Mouse (Mus musculus): ENCODE measurements around the gene Dzip3. TPM values are rescaled to one million over a fixed set of nuclear protein-coding genes. Genes with fewer than 3 reads are reported as not detected.

The Dzip3 gene
- polyA plus RNA-seq, 2 experiments = 36.4 to 53.0 TPM

- Histone ChIP-seq H3K27ac (replicated peaks; ENCODE audit: low read depth, low read length) (no peak overlapping the region), H3K36me3 (ENCODE audit: control insufficient read depth, insufficient read depth, low read length) (no peaks in the 10 kb centered on the region), H3K9ac (ENCODE audit: low read depth, low read length, severe bottlenecking) (no peak overlapping the region), H3K9me3 (ENCODE audit: control insufficient read depth, low read length) (no peaks in the 10 kb centered on the region), H3K4me3 (replicated peaks; ENCODE audit: low read length) (no peak overlapping the region), H3K27me3 (ENCODE audit: control insufficient read depth, insufficient read depth, low read length) (no peaks in the 10 kb centered on the region), H3K4me2 (replicated peaks; ENCODE audit: low read depth, low read length, severe bottlenecking) (no peak overlapping the region), H3K4me1 (ENCODE audit: control insufficient read depth, insufficient read depth, low read length) (no peaks in the 10 kb centered on the region)
- WGBS = 95% methylated on average over 3 of the region's 3 CpGs
- ATAC-seq (ENCODE audit: low FRiP score, low read depth) (no peak), DNase-seq (ENCODE audit: low spot score) (no peak)
- no peak for TF ChIP-seq POLR2A (IDR thresholded peaks at IDR 0.05; ENCODE audit: borderline replicate concordance, extremely low read depth, insufficient read depth, insufficient read length)
These were observed 80.8 kb downstream of the Dzip3 start for GRCm38 (mm10) chr16:48913206-48913605.

- no peak overlapping the region for H3K4me2 ChIP-seq (replicated peaks; ENCODE audit: low read depth, low read length, severe bottlenecking)
- H3K27me3 ChIP-seq (ENCODE audit: control insufficient read depth, insufficient read depth, low read length) = no peaks in the 10 kb centered on the region
- WGBS = 92% methylated on average over 1 of the region's 1 CpGs
- H3K4me3 ChIP-seq (replicated peaks; ENCODE audit: low read length) = no peak overlapping the region
- H3K9ac ChIP-seq (ENCODE audit: low read depth, low read length, severe bottlenecking) = no peak overlapping the region
- H3K4me1 ChIP-seq (ENCODE audit: control insufficient read depth, insufficient read depth, low read length) = no peaks in the 10 kb centered on the region
- H3K9me3 ChIP-seq (ENCODE audit: control insufficient read depth, low read length) = no peaks in the 10 kb centered on the region
- no peak for TF ChIP-seq POLR2A (IDR thresholded peaks at IDR 0.05; ENCODE audit: borderline replicate concordance, extremely low read depth, insufficient read depth, insufficient read length)
- no peak overlapping the region for H3K27ac ChIP-seq (replicated peaks; ENCODE audit: low read depth, low read length)
- ATAC-seq (ENCODE audit: low FRiP score, low read depth) = no peak
- no peak for DNase-seq (ENCODE audit: low spot score)
- no peaks in the 10 kb centered on the region for H3K36me3 ChIP-seq (ENCODE audit: control insufficient read depth, insufficient read depth, low read length)
These were observed 82.8 kb downstream of the Dzip3 start for GRCm38 (mm10) chr16:48911184-48911583.

DNA sequence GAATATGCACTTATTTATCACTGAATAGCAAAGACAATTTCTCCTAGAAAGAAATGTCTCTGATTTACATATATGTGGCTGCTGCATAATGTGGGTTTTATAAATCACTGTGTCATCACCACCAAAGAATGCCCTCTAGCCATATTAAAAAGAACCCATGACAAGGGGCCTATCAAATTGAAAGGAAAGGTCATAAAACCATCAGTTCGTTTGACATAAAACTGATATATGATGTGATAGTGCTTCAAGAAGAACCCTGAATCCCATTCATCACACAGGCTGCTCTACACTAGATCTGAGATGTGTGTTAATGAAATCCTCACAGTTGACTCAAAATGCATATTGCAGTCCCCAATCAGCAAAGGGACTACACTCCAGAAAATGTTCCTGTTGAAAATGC is 94.1 kb downstream of the Dzip3 start:
- no peaks in the 10 kb centered on the region for H3K4me1 ChIP-seq (ENCODE audit: control insufficient read depth, insufficient read depth, low read length)
- WGBS = 57% methylated on average over 1 of the region's 1 CpGs
- no peak for ATAC-seq (ENCODE audit: low FRiP score, low read depth)
- H3K27ac ChIP-seq (replicated peaks; ENCODE audit: low read depth, low read length) = no peak overlapping the region
- H3K27me3 ChIP-seq (ENCODE audit: control insufficient read depth, insufficient read depth, low read length) = no peaks in the 10 kb centered on the region
- no peak for DNase-seq (ENCODE audit: low spot score)
- H3K9ac ChIP-seq (ENCODE audit: low read depth, low read length, severe bottlenecking) = no peak overlapping the region
- H3K4me3 ChIP-seq (replicated peaks; ENCODE audit: low read length) = no peak overlapping the region
- no peak overlapping the region for H3K4me2 ChIP-seq (replicated peaks; ENCODE audit: low read depth, low read length, severe bottlenecking)
- no peaks in the 10 kb centered on the region for H3K36me3 ChIP-seq (ENCODE audit: control insufficient read depth, insufficient read depth, low read length)
- no peak for TF ChIP-seq POLR2A (IDR thresholded peaks at IDR 0.05; ENCODE audit: borderline replicate concordance, extremely low read depth, insufficient read depth, insufficient read length)
- no peaks in the 10 kb centered on the region for H3K9me3 ChIP-seq (ENCODE audit: control insufficient read depth, low read length)

- H3K36me3 ChIP-seq (ENCODE audit: control insufficient read depth, insufficient read depth, low read length) = no peaks in the 10 kb centered on the region
- H3K9me3 ChIP-seq (ENCODE audit: control insufficient read depth, low read length) = no peaks in the 10 kb centered on the region
- H3K27ac ChIP-seq (replicated peaks; ENCODE audit: low read depth, low read length) = no peak overlapping the region
- H3K4me2 ChIP-seq (replicated peaks; ENCODE audit: low read depth, low read length, severe bottlenecking) = no peak overlapping the region
- H3K9ac ChIP-seq (ENCODE audit: low read depth, low read length, severe bottlenecking) = no peak overlapping the region
- DNase-seq (ENCODE audit: low spot score) (no peak), ATAC-seq (ENCODE audit: low FRiP score, low read depth) (no peak)
- no peak for TF ChIP-seq POLR2A (IDR thresholded peaks at IDR 0.05; ENCODE audit: borderline replicate concordance, extremely low read depth, insufficient read depth, insufficient read length)
- H3K4me1 ChIP-seq (ENCODE audit: control insufficient read depth, insufficient read depth, low read length) = no peaks in the 10 kb centered on the region
- 58% methylated on average over 2 of the region's 2 CpGs for WGBS
- no peaks in the 10 kb centered on the region for H3K27me3 ChIP-seq (ENCODE audit: control insufficient read depth, insufficient read depth, low read length)
- H3K4me3 ChIP-seq (replicated peaks; ENCODE audit: low read length) = no peak overlapping the region
These were observed 103.2 kb downstream of the Dzip3 start for GRCm38 (mm10) chr16:48890733-48891132.

Other genes starting within 250 kb of the Dzip3 start
- gene Trat1, start 222.1 kb downstream of the Dzip3 start, polyA plus RNA-seq (2012; rRNA removed) = 0.26 and 0.36 TPM in 2 replicates
- gene Trat1, start 222.1 kb downstream of the Dzip3 start, polyA plus RNA-seq (2014; fragmentation: Nextera tagmentation; extraction: Ambion mirVana) = not detected in 2 replicates
- not detected in 2 replicates for gene Retnlb, start 177.3 kb downstream of the Dzip3 start, polyA plus RNA-seq (2012; rRNA removed)
- not detected in 2 replicates for gene Retnlb, start 177.3 kb downstream of the Dzip3 start, polyA plus RNA-seq (2014; fragmentation: Nextera tagmentation; extraction: Ambion mirVana)
- 0.61 TPM in 1 of 2 replicates, not detected in the other for gene Retnla, start 151.6 kb downstream of the Dzip3 start, polyA plus RNA-seq (2012; rRNA removed)
- gene Retnla, start 151.6 kb downstream of the Dzip3 start, polyA plus RNA-seq (2014; fragmentation: Nextera tagmentation; extraction: Ambion mirVana) = not detected in 2 replicates
- gene Retnlg, start 121.5 kb downstream of the Dzip3 start, polyA plus RNA-seq (2012; rRNA removed) = 0.24 and 0.58 TPM in 2 replicates
- gene Retnlg, start 121.5 kb downstream of the Dzip3 start, polyA plus RNA-seq (2014; fragmentation: Nextera tagmentation; extraction: Ambion mirVana) = 0.37 TPM in 1 of 2 replicates, not detected in the other
- gene Cip2a, start within 50 bp of the Dzip3 start, polyA plus RNA-seq (2012; rRNA removed) = 33.2 and 37.5 TPM in 2 replicates
- gene Cip2a, start within 50 bp of the Dzip3 start, polyA plus RNA-seq (2014; fragmentation: Nextera tagmentation; extraction: Ambion mirVana) = 26.2 and 26.7 TPM in 2 replicates
- 0.22 and 0.36 TPM in 2 replicates for gene Myh15, start 63.3 kb upstream of the Dzip3 start, polyA plus RNA-seq (2012; rRNA removed)
- 0.48 and 0.52 TPM in 2 replicates for gene Myh15, start 63.3 kb upstream of the Dzip3 start, polyA plus RNA-seq (2014; fragmentation: Nextera tagmentation; extraction: Ambion mirVana)